Mouse (Mus musculus) limb, embryonic 12.5 days (tissue): Measurements from ENCODE around the gene Arhgap35. TPM values are rescaled to one million over a fixed set of nuclear protein-coding genes. Genes with fewer than 3 reads are reported as not detected.
A peak's percentile ranks its signal among the peaks of the same experiment; 100 is the strongest.

Experiments used
- ATAC-seq: fragments of 200-750 bp; cut with Nextera tagmentation; 2 replicates; pipeline ENCODE4 v1.8.0; 2017; ENCODE audit warnings: low read depth, moderate TSS enrichment; ENCODE audit not compliant: insufficient number of reproducible peaks, insufficient read depth, low FRiP score, low TSS enrichment
- H3K27ac ChIP-seq: fragments of 300-500 bp; sonication (generic); 2 replicates; pipeline ENCODE4 v1.5.1; 2016; ENCODE audit warnings: mild to moderate bottlenecking, moderate library complexity
- H3K27me3 ChIP-seq: fragments of 300-500 bp; sonication (generic); 2 replicates; pipeline ENCODE4 v1.6.1; 2016; ENCODE audit warnings: mild to moderate bottlenecking, moderate library complexity
- H3K36me3 ChIP-seq: fragments of 300-500 bp; sonication (generic); 2 replicates; pipeline ENCODE4 v1.6.1; 2016; ENCODE audit warnings: mild to moderate bottlenecking, moderate library complexity
- H3K4me1 ChIP-seq: fragments of 300-500 bp; sonication (generic); replicated peaks from 2 replicates; pipeline ENCODE4 v1.6.1; 2016
- H3K4me2 ChIP-seq: fragments of 300-500 bp; sonication (generic); 2 replicates; pipeline ENCODE4 v1.6.1; 2016; ENCODE audit warnings: mild to moderate bottlenecking, moderate library complexity
- H3K4me3 ChIP-seq: fragments of 300-500 bp; sonication (generic); replicated peaks from 2 replicates; pipeline ENCODE4 v1.5.1; 2016; ENCODE audit warnings: mild to moderate bottlenecking
- H3K9ac ChIP-seq: fragments of 300-500 bp; sonication (generic); replicated peaks from 2 replicates; pipeline ENCODE4 v1.6.1; 2016; ENCODE audit warnings: mild to moderate bottlenecking, moderate library complexity
- H3K9me3 ChIP-seq: fragments of 300-500 bp; sonication (generic); 2 replicates; pipeline ENCODE4 v1.6.1; 2016; ENCODE audit warnings: mild to moderate bottlenecking, moderate library complexity
- WGBS: fragments of 180-500 bp; shearing (Covaris S2); methylation state at CpG from one replicate; pipeline ENCODE4 v1.1.7; 2016; 5-methylcytosine and 5-hydroxymethylcytosine counted together
- polyA plus RNA-seq: library from polyadenylated mRNA; unstranded; fragments of >200 nt; fragmentation: Nextera tagmentation; extraction: Ambion mirVana; gene quantifications from 2 replicates; pipeline ENCODE4 v1.2.1, GENCODE M21; 2016

Arhgap35 gene
- polyA plus RNA-seq, 1 experiment from 2014 or later = 25.6 TPM

- no peaks in the 10 kb centered on the region for H3K9me3 ChIP-seq
- no peak for ATAC-seq
- H3K36me3 ChIP-seq = no peaks in the 10 kb centered on the region
- H3K4me3 ChIP-seq = no peak overlapping the region
- H3K27me3 ChIP-seq = no peaks in the 10 kb centered on the region
- H3K4me1 ChIP-seq = no peaks in the 10 kb centered on the region
- H3K9ac ChIP-seq = no peak overlapping the region
- no peak overlapping the region for H3K4me2 ChIP-seq
- no peak overlapping the region for H3K27ac ChIP-seq
- WGBS = 86% methylated on average over 9 of the region's 9 CpGs
Observed at GRCm38 (mm10) chr7:16489948-16490347, 124.8 kb downstream of the Arhgap35 start.

GRCm38 (mm10) chr7:16488816-16489215, 126.0 kb downstream of the Arhgap35 start:
- H3K4me3 ChIP-seq = no peak overlapping the region
- H3K9me3 ChIP-seq = no peaks in the 10 kb centered on the region
- H3K27me3 ChIP-seq = no peaks in the 10 kb centered on the region
- no peak for ATAC-seq
- no peak overlapping the region for H3K27ac ChIP-seq
- no peak overlapping the region for H3K4me2 ChIP-seq
- no peaks in the 10 kb centered on the region for H3K4me1 ChIP-seq
- no peaks in the 10 kb centered on the region for H3K36me3 ChIP-seq
- H3K9ac ChIP-seq = no peak overlapping the region

GRCm38 (mm10) chr7:16477628-16478027, 137.2 kb downstream of the Arhgap35 start, which contains the start of gene Npas1:
Gene Npas1, minus strand, starts transcription at chr7:16477728.
- H3K4me1 ChIP-seq = peaks cover 25% of the 10 kb centered on the region

GRCm38 (mm10) chr7:16476600-16476989, 138.2 kb downstream of the Arhgap35 start:
- Histone ChIP-seq H3K4me3 (peak overlapping the region; percentile 37), H3K9ac (no peak overlapping the region), H3K27me3 (peaks cover 70% of the 10 kb centered on the region), H3K36me3 (no peaks in the 10 kb centered on the region), H3K27ac (no peak overlapping the region), H3K4me1 (peaks cover 25% of the 10 kb centered on the region), H3K9me3 (0 out of 2 replicates have a peak, but pooled peaks cover 8% of the 10 kb centered on the region), H3K4me2 (peak overlapping the region; percentile 54)
- ATAC-seq = no peak
- under 1% methylated on average over 34 of the region's 34 CpGs for WGBS

More at GRCm38 (mm10) chr7:16477628-16478027, 137.2 kb downstream of the Arhgap35 start, which contains the start of gene Npas1:
- H3K9me3 ChIP-seq = 0 out of 2 replicates have a peak, but pooled peaks cover 8% of the 10 kb centered on the region
- H3K36me3 ChIP-seq = no peaks in the 10 kb centered on the region
- H3K9ac ChIP-seq = no peak within 1 kb of the TSS
- 81% methylated on average over 8 of the region's 8 CpGs for WGBS
- H3K4me3 ChIP-seq = peak within 1 kb of the TSS; percentile 37
- peak within 1 kb of the TSS; percentile 54 for H3K4me2 ChIP-seq
- no peak for ATAC-seq
- no peak within 1 kb of the TSS for H3K27ac ChIP-seq
- H3K27me3 ChIP-seq = peaks cover 61% of the 10 kb centered on the region

GRCm38 (mm10) chr7:16475764-16476599, 138.8 kb downstream of the Arhgap35 start:
- H3K9me3 ChIP-seq = 0 out of 2 replicates have a peak, but pooled peaks cover 8% of the 10 kb centered on the region
- H3K27me3 ChIP-seq = peaks cover 76% of the 10 kb centered on the region
- ATAC-seq = no peak
- no peak overlapping the region for H3K27ac ChIP-seq
- H3K9ac ChIP-seq = no peak overlapping the region
- no peaks in the 10 kb centered on the region for H3K36me3 ChIP-seq
- peak overlapping the region; percentile 54 for H3K4me2 ChIP-seq
- WGBS = 2% methylated on average over 58 of the region's 59 CpGs
- H3K4me1 ChIP-seq = peaks cover 25% of the 10 kb centered on the region
- peak overlapping the region; percentile 37 for H3K4me3 ChIP-seq

- WGBS = 4% methylated on average over 23 of the region's 23 CpGs
- peak overlapping the region; percentile 54 for H3K4me2 ChIP-seq
- peaks cover 25% of the 10 kb centered on the region for H3K4me1 ChIP-seq
- H3K9ac ChIP-seq = no peak overlapping the region
- no peak for ATAC-seq
- no peaks in the 10 kb centered on the region for H3K36me3 ChIP-seq
- peak overlapping the region; percentile 37; the same call in 1 of the 2 replicates for H3K4me3 ChIP-seq
- 0 out of 2 replicates have a peak, but pooled peaks cover 8% of the 10 kb centered on the region for H3K9me3 ChIP-seq
- H3K27ac ChIP-seq = no peak overlapping the region
- H3K27me3 ChIP-seq = peaks cover 83% of the 10 kb centered on the region
Observed at GRCm38 (mm10) chr7:16475321-16475720, 139.5 kb downstream of the Arhgap35 start.

GRCm38 (mm10) chr7:16474445-16474844, 140.3 kb downstream of the Arhgap35 start:
- Histone ChIP-seq H3K27me3 (peaks cover 92% of the 10 kb centered on the region), H3K9me3 (0 out of 2 replicates have a peak, but pooled peaks cover 11% of the 10 kb centered on the region), H3K4me2 (peak overlapping the region; percentile 50), H3K4me3 (peak overlapping the region; percentile 33), H3K4me1 (peaks cover 25% of the 10 kb centered on the region), H3K27ac (no peak overlapping the region), H3K9ac (0 out of 2 replicates have a peak overlapping the region, but pooled peaks have one; percentile 23), H3K36me3 (no peaks in the 10 kb centered on the region)
- ATAC-seq = no peak
- WGBS = 6% methylated on average over 33 of the region's 33 CpGs

- peaks cover 96% of the 10 kb centered on the region for H3K27me3 ChIP-seq
- 0 out of 2 replicates have a peak, but pooled peaks cover 11% of the 10 kb centered on the region for H3K9me3 ChIP-seq
- no peak overlapping the region for H3K27ac ChIP-seq
- no peak overlapping the region for H3K9ac ChIP-seq
- H3K36me3 ChIP-seq = no peaks in the 10 kb centered on the region
- H3K4me3 ChIP-seq = no peak overlapping the region
- WGBS = 32% methylated on average over 8 of the region's 8 CpGs
- H3K4me2 ChIP-seq = no peak overlapping the region
- peaks cover 25% of the 10 kb centered on the region for H3K4me1 ChIP-seq
- no peak for ATAC-seq
Observed at GRCm38 (mm10) chr7:16473847-16474246, 140.9 kb downstream of the Arhgap35 start.

- WGBS = 4% methylated on average over 17 of the region's 17 CpGs
- H3K4me1 ChIP-seq = peaks cover 25% of the 10 kb centered on the region
- no peak overlapping the region for H3K4me3 ChIP-seq
- H3K9ac ChIP-seq = no peak overlapping the region
- H3K9me3 ChIP-seq = 0 out of 2 replicates have a peak, but pooled peaks cover 11% of the 10 kb centered on the region
- H3K36me3 ChIP-seq = no peaks in the 10 kb centered on the region
- no peak for ATAC-seq
- no peak overlapping the region for H3K4me2 ChIP-seq
- no peak overlapping the region for H3K27ac ChIP-seq
- H3K27me3 ChIP-seq = peaks cover 92% of the 10 kb centered on the region
Observed at GRCm38 (mm10) chr7:16472116-16472709, 142.6 kb downstream of the Arhgap35 start.

GRCm38 (mm10) chr7:16471549-16471948, 143.2 kb downstream of the Arhgap35 start:
- Histone ChIP-seq H3K4me1 (peaks cover 24% of the 10 kb centered on the region), H3K9me3 (0 out of 2 replicates have a peak, but pooled peaks cover 5% of the 10 kb centered on the region), H3K9ac (no peak overlapping the region), H3K4me3 (no peak overlapping the region), H3K27me3 (peaks cover 85% of the 10 kb centered on the region), H3K4me2 (no peak overlapping the region), H3K27ac (no peak overlapping the region), H3K36me3 (no peaks in the 10 kb centered on the region)
- ATAC-seq = no peak
- 41% methylated on average over 9 of the region's 9 CpGs for WGBS

- Histone ChIP-seq H3K9ac (no peak overlapping the region), H3K36me3 (no peaks in the 10 kb centered on the region), H3K4me3 (no peak overlapping the region), H3K4me2 (no peak overlapping the region), H3K4me1 (no peaks in the 10 kb centered on the region; the same call in 1 of the 2 replicates), H3K27me3 (peaks cover 60% of the 10 kb centered on the region), H3K9me3 (0 out of 2 replicates have a peak, but pooled peaks cover 3% of the 10 kb centered on the region), H3K27ac (no peak overlapping the region)
- ATAC-seq = no peak
- 25% methylated on average over 5 of the region's 5 CpGs for WGBS
Observed at GRCm38 (mm10) chr7:16468115-16468514, 146.7 kb downstream of the Arhgap35 start.
